Mouse (Mus musculus): Measurements from ENCODE around the gene Ptp4a2.

Ptp4a2 gene

GRCm38 (mm10) chr4:129795861-129796260 is 15.2 kb upstream of the Ptp4a2 start:
- no peak for DNase-seq (ENCODE audit: extremely low read depth, low read depth)

GRCm38 (mm10) chr4:129797985-129798384 is 13.0 kb upstream of the Ptp4a2 start:
- DNase-seq (ENCODE audit: extremely low read depth, low read depth): no peak

- DNase-seq (ENCODE audit: extremely low read depth, low read depth): no peak
Measured at GRCm38 (mm10) chr4:129803368-129803767, 7.7 kb upstream of the Ptp4a2 start.

GRCm38 (mm10) chr4:129805059-129805458 is 6.0 kb upstream of the Ptp4a2 start:
- no peak for DNase-seq (ENCODE audit: extremely low read depth, low read depth)

GRCm38 (mm10) chr4:129811605-129812468 is 818 bp downstream of the Ptp4a2 start:
- peak; percentile 56 for DNase-seq (ENCODE audit: extremely low read depth, low read depth)

- no peak for DNase-seq (ENCODE audit: extremely low read depth, low read depth)
Measured at GRCm38 (mm10) chr4:129817591-129817990, 6.6 kb downstream of the Ptp4a2 start.

GRCm38 (mm10) chr4:129818506-129819195 is 7.6 kb downstream of the Ptp4a2 start:
- no peak for DNase-seq (ENCODE audit: extremely low read depth, low read depth)

- peak; percentile 83 for DNase-seq (ENCODE audit: extremely low read depth, low read depth)
Measured at GRCm38 (mm10) chr4:129819712-129820336, 8.8 kb downstream of the Ptp4a2 start.

- DNase-seq (ENCODE audit: extremely low read depth, low read depth): peak; percentile 39
Measured at GRCm38 (mm10) chr4:129820417-129821086, 9.5 kb downstream of the Ptp4a2 start.

GRCm38 (mm10) chr4:129821087-129821616 is 10.1 kb downstream of the Ptp4a2 start:
- peak; percentile 74 for DNase-seq (ENCODE audit: extremely low read depth, low read depth)

GRCm38 (mm10) chr4:129822324-129822723 is 11.3 kb downstream of the Ptp4a2 start:
- no peak for DNase-seq (ENCODE audit: extremely low read depth, low read depth)

GRCm38 (mm10) chr4:129823216-129823810 is 12.3 kb downstream of the Ptp4a2 start:
- no peak for DNase-seq (ENCODE audit: extremely low read depth, low read depth)

- DNase-seq (ENCODE audit: extremely low read depth, low read depth): no peak
Measured at GRCm38 (mm10) chr4:129827611-129828010, 16.6 kb downstream of the Ptp4a2 start.

GRCm38 (mm10) chr4:129828081-129828480 is 17.1 kb downstream of the Ptp4a2 start:
- DNase-seq (ENCODE audit: extremely low read depth, low read depth): no peak

GRCm38 (mm10) chr4:129829799-129830198 is 18.8 kb downstream of the Ptp4a2 start:
- no peak for DNase-seq (ENCODE audit: extremely low read depth, low read depth)

GRCm38 (mm10) chr4:129830343-129830944 is 19.4 kb downstream of the Ptp4a2 start:
- DNase-seq (ENCODE audit: extremely low read depth, low read depth): no peak

GRCm38 (mm10) chr4:129834581-129834980 is 23.6 kb downstream of the Ptp4a2 start:
- DNase-seq (ENCODE audit: extremely low read depth, low read depth): no peak

GRCm38 (mm10) chr4:129835296-129835695 is 24.3 kb downstream of the Ptp4a2 start:
- DNase-seq (ENCODE audit: extremely low read depth, low read depth): no peak

- no peak for DNase-seq (ENCODE audit: extremely low read depth, low read depth)
Measured at GRCm38 (mm10) chr4:129839866-129840555, 29.0 kb downstream of the Ptp4a2 start.

GRCm38 (mm10) chr4:129846823-129847222 is 35.8 kb downstream of the Ptp4a2 start:
- DNase-seq (ENCODE audit: extremely low read depth, low read depth): no peak
